Mouse (Mus musculus): ENCODE measurements at regions not wholly inside any gene's neighbourhood (a gene's known extent, or its start where the extent isn't known, plus 50 kb on each side); places are given as distances from the start of the nearest gene placed in this dataset.

DNA sequence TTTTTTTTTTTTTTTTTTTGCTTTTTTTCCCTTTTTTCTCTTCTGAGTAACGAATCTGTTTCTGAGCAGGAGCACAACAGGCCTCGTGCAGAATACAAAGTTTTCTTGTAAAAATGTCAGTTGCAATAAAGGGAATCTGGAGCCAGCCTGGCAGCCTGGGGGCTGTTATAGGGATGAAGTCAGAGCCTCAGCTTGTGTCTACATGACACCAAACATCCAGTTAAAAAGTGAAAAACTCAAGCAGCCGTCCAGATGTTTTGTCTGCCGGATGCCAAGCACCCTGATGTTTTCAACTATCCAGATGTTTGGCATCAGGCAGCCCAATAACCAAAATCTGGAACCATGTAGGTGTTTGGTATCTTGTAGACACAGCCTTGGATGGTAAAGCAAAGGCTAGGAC is 79.4 kb upstream of the Prep start:
- no peak for TF ChIP-seq POLR2A (IDR thresholded peaks at IDR 0.05; ENCODE audit: borderline replicate concordance, extremely low read depth, insufficient read depth, insufficient read length)
- Histone ChIP-seq H3K4me2 (replicated peaks; ENCODE audit: low read depth, low read length, severe bottlenecking) (no peak overlapping the region), H3K4me3 (replicated peaks; ENCODE audit: low read length) (no peak overlapping the region), H3K9ac (ENCODE audit: low read depth, low read length, severe bottlenecking) (no peak overlapping the region), H3K4me1 (ENCODE audit: control insufficient read depth, insufficient read depth, low read length) (peaks cover 18% of the 10 kb centered on the region), H3K27me3 (ENCODE audit: control insufficient read depth, insufficient read depth, low read length) (no peaks in the 10 kb centered on the region), H3K36me3 (ENCODE audit: control insufficient read depth, insufficient read depth, low read length) (no peaks in the 10 kb centered on the region), H3K27ac (replicated peaks; ENCODE audit: low read depth, low read length) (no peak overlapping the region; the same call in 1 of the 2 replicates), H3K9me3 (ENCODE audit: control insufficient read depth, low read length) (no peaks in the 10 kb centered on the region)
- peak; percentile 77 for ATAC-seq (ENCODE audit: low FRiP score, low read depth)
- DNase-seq (ENCODE audit: low spot score), result peak; percentile 57
- WGBS, result 10% methylated on average over 4 of the region's 4 CpGs

DNA sequence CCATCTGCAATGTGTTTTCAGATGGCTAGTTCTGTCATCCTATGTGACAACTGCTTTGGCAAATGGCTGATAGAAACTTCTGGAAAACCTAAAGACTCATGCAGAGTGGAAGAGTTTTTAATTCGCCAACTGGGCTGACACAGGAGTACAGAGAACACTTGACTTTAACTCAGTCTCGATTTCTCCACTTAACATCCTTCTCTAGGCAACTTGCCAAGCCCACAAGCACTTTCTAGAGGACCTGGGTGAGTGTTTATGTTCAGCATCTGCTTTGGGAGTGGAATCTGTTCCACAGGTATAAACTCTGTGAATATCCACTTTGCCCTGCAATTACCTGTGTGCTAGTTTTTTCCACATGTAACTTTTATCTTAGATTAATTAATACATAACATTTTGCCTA is 85.1 kb upstream of the Prep start:
- ATAC-seq (ENCODE audit: low FRiP score, low read depth), result no peak
- WGBS, result 29% methylated on average over 2 of the region's 2 CpGs
- peaks cover 19% of the 10 kb centered on the region for H3K4me1 ChIP-seq (ENCODE audit: control insufficient read depth, insufficient read depth, low read length)

DNA sequence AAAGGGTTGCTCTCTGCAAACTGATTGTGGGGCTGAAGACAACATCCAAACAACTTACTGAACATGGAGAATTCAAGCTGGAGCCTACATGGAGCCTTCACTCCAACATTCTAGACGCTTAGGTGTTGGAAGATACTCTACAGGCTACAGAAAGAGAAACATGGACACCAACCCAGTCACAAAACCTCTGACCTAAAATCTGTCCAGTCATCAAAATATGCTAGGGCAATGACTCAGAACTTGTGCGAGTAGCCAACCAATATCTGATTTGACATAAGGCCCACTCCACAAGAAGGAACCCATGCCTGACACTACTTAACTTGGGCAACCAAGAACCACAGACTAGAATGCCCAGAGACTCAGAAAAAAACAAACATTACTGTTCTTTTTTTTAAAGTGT is 90.2 kb upstream of the Prep start:
- WGBS, result 96% methylated on average over 2 of the region's 2 CpGs
- Histone ChIP-seq H3K4me1 (ENCODE audit: control insufficient read depth, insufficient read depth, low read length) (peaks cover 6% of the 10 kb centered on the region; the same call in 1 of the 2 replicates), H3K4me3 (replicated peaks; ENCODE audit: low read length) (no peak overlapping the region), H3K9me3 (ENCODE audit: control insufficient read depth, low read length) (no peaks in the 10 kb centered on the region; the same call in 1 of the 2 replicates), H3K4me2 (replicated peaks; ENCODE audit: low read depth, low read length, severe bottlenecking) (no peak overlapping the region), H3K36me3 (ENCODE audit: control insufficient read depth, insufficient read depth, low read length) (no peaks in the 10 kb centered on the region), H3K27me3 (ENCODE audit: control insufficient read depth, insufficient read depth, low read length) (no peaks in the 10 kb centered on the region), H3K9ac (ENCODE audit: low read depth, low read length, severe bottlenecking) (no peak overlapping the region), H3K27ac (replicated peaks; ENCODE audit: low read depth, low read length) (no peak overlapping the region)
- no peak for TF ChIP-seq POLR2A (IDR thresholded peaks at IDR 0.05; ENCODE audit: borderline replicate concordance, extremely low read depth, insufficient read depth, insufficient read length)
- DNase-seq (ENCODE audit: low spot score) (no peak), ATAC-seq (ENCODE audit: low FRiP score, low read depth) (no peak)

More for the DNA sequence above, 85.1 kb upstream of the Prep start:
- Histone ChIP-seq H3K27me3 (ENCODE audit: control insufficient read depth, insufficient read depth, low read length) (no peaks in the 10 kb centered on the region), H3K4me2 (replicated peaks; ENCODE audit: low read depth, low read length, severe bottlenecking) (no peak overlapping the region), H3K9me3 (ENCODE audit: control insufficient read depth, low read length) (no peaks in the 10 kb centered on the region; the same call in 1 of the 2 replicates), H3K36me3 (ENCODE audit: control insufficient read depth, insufficient read depth, low read length) (no peaks in the 10 kb centered on the region), H3K27ac (replicated peaks; ENCODE audit: low read depth, low read length) (no peak overlapping the region), H3K4me3 (replicated peaks; ENCODE audit: low read length) (no peak overlapping the region), H3K9ac (ENCODE audit: low read depth, low read length, severe bottlenecking) (no peak overlapping the region)
- no peak for TF ChIP-seq POLR2A (IDR thresholded peaks at IDR 0.05; ENCODE audit: borderline replicate concordance, extremely low read depth, insufficient read depth, insufficient read length)
- no peak for DNase-seq (ENCODE audit: low spot score)

DNA sequence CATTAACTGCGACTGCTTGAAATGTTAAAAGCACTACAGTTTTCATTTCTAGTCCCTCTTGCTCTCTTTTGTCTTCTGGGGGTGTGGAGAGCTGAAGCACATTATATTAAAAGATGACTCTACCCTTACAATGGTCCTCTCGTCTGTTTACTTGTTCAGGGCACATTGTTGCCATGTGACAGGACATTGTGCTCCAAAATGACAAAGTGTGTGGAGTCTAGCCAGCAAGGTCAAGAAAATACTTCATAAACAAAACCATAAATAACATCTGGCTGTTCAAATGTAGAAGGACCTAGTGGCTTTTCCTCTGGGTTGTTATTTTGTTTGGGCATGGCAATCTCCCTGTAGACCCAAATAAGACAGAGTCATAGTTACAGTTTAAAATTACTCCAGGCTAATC is 95.1 kb upstream of the Prep start:
- 75% methylated on average over 2 of the region's 2 CpGs for WGBS
- Histone ChIP-seq H3K4me3 (replicated peaks; ENCODE audit: low read length) (no peak overlapping the region), H3K9me3 (ENCODE audit: control insufficient read depth, low read length) (no peaks in the 10 kb centered on the region), H3K9ac (ENCODE audit: low read depth, low read length, severe bottlenecking) (no peak overlapping the region), H3K4me2 (replicated peaks; ENCODE audit: low read depth, low read length, severe bottlenecking) (no peak overlapping the region), H3K27ac (replicated peaks; ENCODE audit: low read depth, low read length) (no peak overlapping the region), H3K4me1 (ENCODE audit: control insufficient read depth, insufficient read depth, low read length) (no peaks in the 10 kb centered on the region), H3K27me3 (ENCODE audit: control insufficient read depth, insufficient read depth, low read length) (no peaks in the 10 kb centered on the region), H3K36me3 (ENCODE audit: control insufficient read depth, insufficient read depth, low read length) (no peaks in the 10 kb centered on the region)
- ATAC-seq (ENCODE audit: low FRiP score, low read depth) (no peak), DNase-seq (ENCODE audit: low spot score) (no peak)
- no peak for TF ChIP-seq POLR2A (IDR thresholded peaks at IDR 0.05; ENCODE audit: borderline replicate concordance, extremely low read depth, insufficient read depth, insufficient read length)

DNA sequence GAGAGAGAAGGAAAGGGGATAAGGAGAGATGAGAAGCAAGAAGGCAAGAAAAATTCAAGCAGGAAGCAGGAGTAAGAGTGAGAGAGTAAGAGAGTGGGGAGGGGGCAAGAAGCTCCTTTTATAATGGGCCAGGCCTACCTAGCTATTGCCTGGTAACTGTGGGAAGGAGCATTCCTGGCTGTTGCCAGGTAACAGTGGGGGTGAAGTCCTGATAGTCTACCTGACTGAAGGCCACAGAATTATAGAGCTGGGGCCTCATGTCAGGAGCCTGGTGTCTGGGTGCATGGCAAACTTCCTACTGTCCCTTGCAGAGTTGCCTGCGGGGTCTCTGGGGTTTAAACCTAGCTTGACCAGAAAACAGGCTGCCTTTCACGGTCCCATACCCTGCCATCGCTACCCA is 107.0 kb upstream of the Prep start:
- no peak for TF ChIP-seq POLR2A (IDR thresholded peaks at IDR 0.05; ENCODE audit: borderline replicate concordance, extremely low read depth, insufficient read depth, insufficient read length)
- Histone ChIP-seq H3K27ac (replicated peaks; ENCODE audit: low read depth, low read length) (no peak overlapping the region), H3K4me2 (replicated peaks; ENCODE audit: low read depth, low read length, severe bottlenecking) (no peak overlapping the region), H3K4me3 (replicated peaks; ENCODE audit: low read length) (no peak overlapping the region), H3K9me3 (ENCODE audit: control insufficient read depth, low read length) (no peaks in the 10 kb centered on the region), H3K27me3 (ENCODE audit: control insufficient read depth, insufficient read depth, low read length) (no peaks in the 10 kb centered on the region), H3K9ac (ENCODE audit: low read depth, low read length, severe bottlenecking) (no peak overlapping the region), H3K4me1 (ENCODE audit: control insufficient read depth, insufficient read depth, low read length) (no peaks in the 10 kb centered on the region), H3K36me3 (ENCODE audit: control insufficient read depth, insufficient read depth, low read length) (no peaks in the 10 kb centered on the region)
- ATAC-seq (ENCODE audit: low FRiP score, low read depth) (no peak), DNase-seq (ENCODE audit: low spot score) (no peak)
- 96% methylated on average over 3 of the region's 3 CpGs for WGBS

DNA sequence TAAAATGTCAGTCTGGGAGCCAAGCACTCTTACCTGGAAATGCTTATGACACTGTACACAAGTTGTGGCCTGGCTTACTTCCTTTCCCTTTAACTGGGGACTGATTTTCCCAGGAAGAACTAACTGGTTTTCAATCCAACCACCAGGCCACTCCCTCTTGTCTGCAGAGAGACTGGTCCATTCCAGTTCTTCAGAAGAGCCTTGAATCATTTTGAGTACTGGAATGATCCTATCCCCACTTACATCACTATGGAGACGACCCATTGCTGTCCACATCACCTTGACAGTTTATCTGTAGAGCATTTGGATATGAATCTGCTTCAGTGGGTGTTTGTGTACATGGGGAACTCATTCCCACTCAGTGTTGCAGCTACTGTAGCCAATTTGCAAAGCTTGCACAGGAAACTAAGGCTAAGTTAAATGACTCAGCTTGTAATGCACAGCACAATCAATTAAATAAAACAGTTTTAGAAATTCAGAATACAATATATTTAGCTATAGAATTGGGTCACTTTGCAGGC is 121.7 kb upstream of the Prep start:
- Histone ChIP-seq H3K27ac (replicated peaks; ENCODE audit: low read depth, low read length) (no peak overlapping the region), H3K4me1 (ENCODE audit: control insufficient read depth, insufficient read depth, low read length) (no peaks in the 10 kb centered on the region), H3K27me3 (ENCODE audit: control insufficient read depth, insufficient read depth, low read length) (no peaks in the 10 kb centered on the region), H3K9ac (ENCODE audit: low read depth, low read length, severe bottlenecking) (no peak overlapping the region), H3K9me3 (ENCODE audit: control insufficient read depth, low read length) (no peaks in the 10 kb centered on the region), H3K4me3 (replicated peaks; ENCODE audit: low read length) (no peak overlapping the region), H3K4me2 (replicated peaks; ENCODE audit: low read depth, low read length, severe bottlenecking) (no peak overlapping the region), H3K36me3 (ENCODE audit: control insufficient read depth, insufficient read depth, low read length) (no peaks in the 10 kb centered on the region)
- ATAC-seq (ENCODE audit: low FRiP score, low read depth), result no peak
- no peak for DNase-seq (ENCODE audit: low spot score)
- WGBS, result 73% methylated on average over 1 of the region's 1 CpGs
- no peak for TF ChIP-seq POLR2A (IDR thresholded peaks at IDR 0.05; ENCODE audit: borderline replicate concordance, extremely low read depth, insufficient read depth, insufficient read length)

Measured in limb, embryonic 14.5 days (tissue).